Mouse (Mus musculus): ENCODE data around the gene Strn3. TPM values are rescaled to one million over a fixed set of nuclear protein-coding genes. Genes with fewer than 3 reads are reported as not detected.
"Not testable (repeated sequence)": the region's sequence is repeated elsewhere in the genome, so short reads cannot be mapped to it uniquely, and the experiment has no call there.

Strn3 gene
- polyA plus RNA-seq, 1 experiment from 2014 or later: 49.7 TPM

- H3K4me3 ChIP-seq (ENCODE audit: low read depth, low read length): no peak overlapping the region
- H3K4me1 ChIP-seq (ENCODE audit: control insufficient read depth, insufficient read depth, low read length): no peaks in the 10 kb centered on the region; the same call in 1 of the 2 replicates
- no peaks in the 10 kb centered on the region for H3K27me3 ChIP-seq (ENCODE audit: control insufficient read depth, insufficient read depth, low read length)
- ATAC-seq (ENCODE audit: insufficient number of reproducible peaks, low FRiP score, low TSS enrichment, low read depth) (no peak), DNase-seq (ENCODE audit: low spot score) (no peak)
- no peak overlapping the region for H3K4me2 ChIP-seq (ENCODE audit: low read depth, severe bottlenecking)
- no peaks in the 10 kb centered on the region for H3K9me3 ChIP-seq (ENCODE audit: control insufficient read depth, low read length)
- no peak overlapping the region for H3K9ac ChIP-seq (ENCODE audit: low read length)
- H3K27ac ChIP-seq (replicated peaks; ENCODE audit: low read depth, low read length): no peak overlapping the region
- H3K36me3 ChIP-seq (ENCODE audit: control insufficient read depth, insufficient read depth, low read length): no peaks in the 10 kb centered on the region
Measured at GRCm38 (mm10) chr12:51663011-51663410, 28.7 kb downstream of the Strn3 start.

- Histone ChIP-seq H3K9me3 (ENCODE audit: control insufficient read depth, low read length) (no peaks in the 10 kb centered on the region), H3K4me2 (ENCODE audit: low read depth, severe bottlenecking) (no peak overlapping the region), H3K27ac (replicated peaks; ENCODE audit: low read depth, low read length) (no peak overlapping the region), H3K4me3 (ENCODE audit: low read depth, low read length) (no peak overlapping the region), H3K9ac (ENCODE audit: low read length) (no peak overlapping the region), H3K4me1 (ENCODE audit: control insufficient read depth, insufficient read depth, low read length) (no peaks in the 10 kb centered on the region), H3K27me3 (ENCODE audit: control insufficient read depth, insufficient read depth, low read length) (no peaks in the 10 kb centered on the region), H3K36me3 (ENCODE audit: control insufficient read depth, insufficient read depth, low read length) (peaks cover 4% of the 10 kb centered on the region; the same call in 1 of the 2 replicates)
- DNase-seq (ENCODE audit: low spot score) (no peak), ATAC-seq (ENCODE audit: insufficient number of reproducible peaks, low FRiP score, low TSS enrichment, low read depth) (no peak)
- WGBS: 84% methylated on average over 1 of the region's 1 CpGs
Measured at GRCm38 (mm10) chr12:51655944-51656465, 35.7 kb downstream of the Strn3 start.

GRCm38 (mm10) chr12:51649401-51649800 lies 42.3 kb downstream of the Strn3 start:
- H3K9me3 ChIP-seq (ENCODE audit: control insufficient read depth, low read length); DNase-seq (ENCODE audit: low spot score); H3K9ac ChIP-seq (ENCODE audit: low read length); H3K36me3 ChIP-seq (ENCODE audit: control insufficient read depth, insufficient read depth, low read length); H3K4me1 ChIP-seq (ENCODE audit: control insufficient read depth, insufficient read depth, low read length); ATAC-seq (ENCODE audit: insufficient number of reproducible peaks, low FRiP score, low TSS enrichment, low read depth); H3K27ac ChIP-seq (replicated peaks; ENCODE audit: low read depth, low read length); H3K4me2 ChIP-seq (ENCODE audit: low read depth, severe bottlenecking); H3K4me3 ChIP-seq (ENCODE audit: low read depth, low read length); H3K27me3 ChIP-seq (ENCODE audit: control insufficient read depth, insufficient read depth, low read length): not testable (repeated sequence)

- no peaks in the 10 kb centered on the region; the same call in 1 of the 2 replicates for H3K36me3 ChIP-seq (ENCODE audit: control insufficient read depth, insufficient read depth, low read length)
- no peak overlapping the region for H3K4me2 ChIP-seq (ENCODE audit: low read depth, severe bottlenecking)
- H3K27me3 ChIP-seq (ENCODE audit: control insufficient read depth, insufficient read depth, low read length): no peaks in the 10 kb centered on the region
- H3K27ac ChIP-seq (replicated peaks; ENCODE audit: low read depth, low read length): no peak overlapping the region
- no peak overlapping the region for H3K9ac ChIP-seq (ENCODE audit: low read length)
- no peak overlapping the region for H3K4me3 ChIP-seq (ENCODE audit: low read depth, low read length)
- DNase-seq (ENCODE audit: low spot score) (no peak), ATAC-seq (ENCODE audit: insufficient number of reproducible peaks, low FRiP score, low TSS enrichment, low read depth) (no peak)
- 52% methylated on average over 6 of the region's 6 CpGs for whole genome bisulfite sequencing
- no peaks in the 10 kb centered on the region for H3K4me1 ChIP-seq (ENCODE audit: control insufficient read depth, insufficient read depth, low read length)
- no peaks in the 10 kb centered on the region for H3K9me3 ChIP-seq (ENCODE audit: control insufficient read depth, low read length)
Measured at GRCm38 (mm10) chr12:51641871-51642270, 49.8 kb downstream of the Strn3 start.

GRCm38 (mm10) chr12:51636689-51637470 lies 54.8 kb downstream of the Strn3 start:
- Histone ChIP-seq H3K4me3 (ENCODE audit: low read depth, low read length) (no peak overlapping the region), H3K4me2 (ENCODE audit: low read depth, severe bottlenecking) (no peak overlapping the region), H3K9ac (ENCODE audit: low read length) (no peak overlapping the region), H3K4me1 (ENCODE audit: control insufficient read depth, insufficient read depth, low read length) (no peaks in the 10 kb centered on the region), H3K27me3 (ENCODE audit: control insufficient read depth, insufficient read depth, low read length) (no peaks in the 10 kb centered on the region), H3K27ac (replicated peaks; ENCODE audit: low read depth, low read length) (no peak overlapping the region), H3K9me3 (ENCODE audit: control insufficient read depth, low read length) (no peaks in the 10 kb centered on the region), H3K36me3 (ENCODE audit: control insufficient read depth, insufficient read depth, low read length) (no peaks in the 10 kb centered on the region; the same call in none of the 2 replicates)
- ATAC-seq (ENCODE audit: insufficient number of reproducible peaks, low FRiP score, low TSS enrichment, low read depth): no peak
- WGBS: 76% methylated on average over 2 of the region's 2 CpGs
- no peak for DNase-seq (ENCODE audit: low spot score)

- Histone ChIP-seq H3K27ac (replicated peaks; ENCODE audit: low read depth, low read length) (no peak overlapping the region), H3K4me3 (ENCODE audit: low read depth, low read length) (no peak overlapping the region), H3K9ac (ENCODE audit: low read length) (no peak overlapping the region), H3K4me1 (ENCODE audit: control insufficient read depth, insufficient read depth, low read length) (no peaks in the 10 kb centered on the region), H3K4me2 (ENCODE audit: low read depth, severe bottlenecking) (no peak overlapping the region), H3K9me3 (ENCODE audit: control insufficient read depth, low read length) (no peaks in the 10 kb centered on the region), H3K27me3 (ENCODE audit: control insufficient read depth, insufficient read depth, low read length) (no peaks in the 10 kb centered on the region), H3K36me3 (ENCODE audit: control insufficient read depth, insufficient read depth, low read length) (no peaks in the 10 kb centered on the region; the same call in none of the 2 replicates)
- ATAC-seq (ENCODE audit: insufficient number of reproducible peaks, low FRiP score, low TSS enrichment, low read depth): no peak
- WGBS: 88% methylated on average over 2 of the region's 2 CpGs
- no peak for DNase-seq (ENCODE audit: low spot score)
Measured at GRCm38 (mm10) chr12:51636260-51636659, 55.4 kb downstream of the Strn3 start.

- Histone ChIP-seq H3K4me2 (ENCODE audit: low read depth, severe bottlenecking) (no peak overlapping the region), H3K9ac (ENCODE audit: low read length) (no peak overlapping the region), H3K36me3 (ENCODE audit: control insufficient read depth, insufficient read depth, low read length) (no peaks in the 10 kb centered on the region; the same call in 1 of the 2 replicates), H3K4me1 (ENCODE audit: control insufficient read depth, insufficient read depth, low read length) (no peaks in the 10 kb centered on the region), H3K27ac (replicated peaks; ENCODE audit: low read depth, low read length) (no peak overlapping the region), H3K9me3 (ENCODE audit: control insufficient read depth, low read length) (no peaks in the 10 kb centered on the region), H3K27me3 (ENCODE audit: control insufficient read depth, insufficient read depth, low read length) (no peaks in the 10 kb centered on the region), H3K4me3 (ENCODE audit: low read depth, low read length) (no peak overlapping the region)
- ATAC-seq (ENCODE audit: insufficient number of reproducible peaks, low FRiP score, low TSS enrichment, low read depth) (no peak), DNase-seq (ENCODE audit: low spot score) (no peak)
- 64% methylated on average over 4 of the region's 4 CpGs for WGBS
Measured at GRCm38 (mm10) chr12:51633481-51633880, 58.2 kb downstream of the Strn3 start.

GRCm38 (mm10) chr12:51623366-51623694 lies 68.4 kb downstream of the Strn3 start:
- H3K27ac ChIP-seq (replicated peaks; ENCODE audit: low read depth, low read length): no peak overlapping the region
- DNase-seq (ENCODE audit: low spot score): no peak
- no peak overlapping the region for H3K4me3 ChIP-seq (ENCODE audit: low read depth, low read length)
- no peaks in the 10 kb centered on the region for H3K4me1 ChIP-seq (ENCODE audit: control insufficient read depth, insufficient read depth, low read length)
- 0 out of 2 replicates have a peak, but pooled peaks cover 2% of the 10 kb centered on the region for H3K36me3 ChIP-seq (ENCODE audit: control insufficient read depth, insufficient read depth, low read length)
- no peak overlapping the region for H3K9ac ChIP-seq (ENCODE audit: low read length)
- H3K4me2 ChIP-seq (ENCODE audit: low read depth, severe bottlenecking): no peak overlapping the region
- H3K27me3 ChIP-seq (ENCODE audit: control insufficient read depth, insufficient read depth, low read length): no peaks in the 10 kb centered on the region
- no peak for ATAC-seq (ENCODE audit: insufficient number of reproducible peaks, low FRiP score, low TSS enrichment, low read depth)
- no peaks in the 10 kb centered on the region for H3K9me3 ChIP-seq (ENCODE audit: control insufficient read depth, low read length)

Data from limb, embryonic 11.5 days (tissue).